Mouse (Mus musculus) left cerebral cortex, adult 2 months (tissue): ENCODE data around the gene Scai. TPM values are rescaled to one million over a fixed set of nuclear protein-coding genes. Genes with fewer than 3 reads are reported as not detected.
A peak's percentile ranks its signal among the peaks of the same experiment; 100 is the strongest.
"Not testable (repeated sequence)": the region's sequence is repeated elsewhere in the genome, so short reads cannot be mapped to it uniquely, and the experiment has no call there.

Source experiments
- DNase-seq, 2 experiments: peaks; one replicate each; pipeline ENCODE4 v3.0.0; 2021 to 2022; ENCODE audit warnings: low spot score in 2 of 2, mixed read lengths in 1 of 2; ENCODE audit errors: extremely low spot score in 1 of 2
- H3K27ac ChIP-seq: fragments of 200-600 bp; 2 replicates; pipeline ENCODE4 v1.8.1; 2022
- H3K4me3 ChIP-seq: fragments of 200-600 bp; 2 replicates; pipeline ENCODE4 v1.8.1; 2022
- CTCF ChIP-seq: fragments of 200-600 bp; IDR thresholded peaks from 2 replicates; pipeline ENCODE4 v1.8.1; 2022; ENCODE audit warnings: antibody characterized with exemption, mild to moderate bottlenecking, moderate library complexity
- intact Hi-C: fragments of 180-260 bp; cut with DNase I; formaldehyde crosslinking; loops from one replicate; pipeline ENCODE4 v1.15.1; 2025
- total RNA-seq, 2 experiments: library from RNA; stranded (reverse); gene quantifications; 2 replicates each; pipeline ENCODE4 v1.2.3; 2021

Scai gene
- total RNA-seq, 2 experiments from 2014 or later = 51.1 to 65.4 TPM

DNA sequence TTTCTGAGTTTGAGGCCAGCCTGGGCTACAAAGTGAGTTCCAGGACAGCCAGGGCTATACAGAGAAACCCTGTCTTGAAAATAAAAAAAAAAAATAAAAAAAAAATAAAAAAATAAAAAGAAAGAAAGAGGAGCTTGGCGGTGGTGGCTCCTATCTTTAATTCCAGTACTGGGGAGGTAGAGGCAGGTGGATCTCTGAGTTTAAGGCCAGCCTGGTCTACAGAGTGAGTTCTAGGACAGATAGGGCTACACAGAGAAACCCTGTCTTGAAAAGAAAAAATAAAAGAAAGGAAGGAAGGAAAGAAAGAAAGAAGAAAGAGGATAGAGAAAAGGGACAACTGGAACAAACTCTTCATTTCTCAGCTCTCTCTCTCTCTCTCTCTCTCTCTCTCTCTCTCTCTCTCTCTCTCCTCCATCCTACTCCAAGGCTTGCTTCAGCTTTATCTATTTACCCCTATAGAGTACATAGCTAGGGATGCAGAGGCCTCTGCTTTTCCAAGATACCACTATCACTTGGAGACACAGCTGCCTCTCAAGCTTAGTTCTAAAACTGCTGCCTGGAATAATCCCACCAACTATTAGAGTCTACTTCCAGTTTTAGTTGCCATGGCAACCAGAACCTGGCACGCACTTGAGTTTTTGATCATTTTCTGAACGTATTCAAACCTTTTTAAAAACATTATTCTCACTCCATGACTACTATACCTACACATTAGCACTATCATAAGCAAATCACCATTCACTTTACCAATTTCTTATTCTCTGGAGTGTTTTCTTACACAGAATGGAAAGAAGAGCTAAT, 60.8 kb downstream of the Scai start:
- TF ChIP-seq CTCF = no peak
- Histone ChIP-seq H3K4me3 (no peak overlapping the region), H3K27ac (no peak overlapping the region)
- peak in 1 of 2 experiments; percentile 22 for DNase-seq
- intact Hi-C loops = no loop called here

DNA sequence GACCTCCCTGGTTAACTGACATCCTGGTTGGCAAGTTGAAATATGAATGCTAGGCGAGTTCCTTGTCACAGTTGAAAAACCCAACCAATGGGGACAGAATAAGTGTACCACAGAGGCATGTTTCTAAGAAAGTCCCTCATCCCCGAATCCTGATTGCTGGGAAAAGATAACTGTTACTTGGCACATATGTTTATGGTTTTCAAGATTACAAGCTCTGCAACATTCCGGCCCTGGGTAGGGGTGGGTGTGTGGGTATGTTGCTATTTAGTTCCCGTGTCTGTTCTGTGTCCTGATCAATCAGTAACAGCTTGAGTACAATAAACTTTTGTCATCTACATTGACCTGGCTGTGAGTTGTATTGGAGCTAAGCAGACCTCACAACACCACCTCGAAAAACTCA, 66.4 kb downstream of the Scai start:
- DNase-seq = no peak
- Histone ChIP-seq H3K27ac (no peak overlapping the region), H3K4me3 (no peak overlapping the region)
- TF ChIP-seq CTCF = no peak
- intact Hi-C loops = loop anchor here (2.0 kb wide), 1 partner anchor 39 kb away; no protein-coding TSS in a partner anchor

DNA sequence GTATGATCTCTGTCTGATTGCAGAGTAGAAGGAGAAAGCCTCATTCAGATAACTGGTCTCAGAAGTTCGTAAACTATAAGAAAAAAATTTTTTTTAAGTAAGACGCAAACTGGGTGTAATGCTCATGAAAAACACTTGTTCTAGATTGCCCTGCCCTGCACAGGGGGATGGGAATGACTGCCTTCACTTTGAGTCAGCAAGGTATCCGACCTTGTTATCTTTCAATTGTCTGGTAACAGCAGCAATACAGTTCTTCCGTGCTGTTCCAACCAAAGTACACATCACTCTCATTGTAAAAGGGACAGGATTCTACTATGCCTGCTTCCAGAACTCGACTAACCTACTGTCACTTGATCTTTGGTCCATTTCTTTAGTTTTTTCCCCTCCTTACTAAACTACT, 69.4 kb downstream of the Scai start:
- no peak for TF ChIP-seq CTCF
- no peak for DNase-seq
- no peak overlapping the region for H3K27ac ChIP-seq
- intact Hi-C loops = no loop called here
- no peak overlapping the region for H3K4me3 ChIP-seq

DNA sequence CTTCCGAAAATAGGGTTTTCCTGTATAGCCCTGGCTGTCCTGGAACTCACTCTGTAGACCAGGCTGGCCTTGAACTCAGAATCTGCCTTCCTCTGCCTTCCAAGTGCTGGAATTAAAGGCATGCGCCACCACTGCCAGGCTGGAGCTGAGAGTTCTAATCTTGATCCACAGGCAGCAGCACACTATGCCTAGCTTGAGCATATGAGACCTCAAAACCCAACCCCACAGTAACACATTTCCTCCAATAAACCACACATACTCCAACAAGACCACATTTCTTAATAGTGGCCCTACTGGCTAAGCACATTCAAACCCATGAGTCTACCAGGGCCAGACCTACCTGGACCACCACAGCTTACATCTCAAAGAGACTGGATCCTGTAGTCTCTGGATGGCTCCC, 74.0 kb downstream of the Scai start:
- DNase-seq = no peak
- no peak for TF ChIP-seq CTCF
- Histone ChIP-seq H3K4me3 (no peak overlapping the region), H3K27ac (no peak overlapping the region)
- intact Hi-C loops = no loop called here

DNA sequence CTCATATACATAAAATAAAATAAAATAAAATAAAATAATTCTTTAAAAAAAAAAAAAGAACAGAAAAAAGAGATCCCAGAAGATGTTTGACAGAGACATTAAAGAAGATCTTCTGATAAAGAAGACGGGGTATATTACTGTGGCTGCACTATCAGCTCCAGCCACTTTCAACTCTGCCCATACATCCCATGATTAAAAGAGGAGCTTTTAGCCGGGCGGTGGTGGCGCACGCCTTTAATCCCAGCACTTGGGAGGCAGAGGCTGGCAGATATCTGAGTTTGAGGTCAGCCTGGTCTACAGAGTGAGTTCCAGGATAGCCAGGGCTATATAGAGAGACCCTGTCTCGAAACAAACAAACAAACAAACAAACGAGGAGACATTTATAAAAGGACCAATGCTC, 76.4 kb downstream of the Scai start:
- no peak overlapping the region for H3K27ac ChIP-seq
- TF ChIP-seq CTCF = no peak
- DNase-seq = no peak
- H3K4me3 ChIP-seq = no peak overlapping the region
- intact Hi-C loops = no loop called here

DNA sequence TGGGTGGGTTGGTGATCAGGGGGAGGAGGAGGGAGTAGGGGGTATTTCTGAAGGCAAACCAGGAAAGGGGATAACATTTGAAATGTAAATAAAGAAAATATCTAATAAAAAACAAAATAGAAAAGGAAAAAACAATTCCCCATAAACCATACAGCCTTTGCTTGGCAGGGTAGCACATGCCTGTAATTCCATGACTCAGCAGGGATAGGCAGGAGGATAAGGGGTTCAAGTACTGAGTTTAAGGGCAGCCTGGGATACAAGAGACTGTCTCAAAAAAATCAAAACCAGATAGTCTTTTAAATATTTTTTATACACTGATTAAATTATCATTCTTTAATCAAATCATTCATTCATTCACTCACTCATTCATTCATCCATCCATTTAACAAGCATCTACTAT, 80.0 kb downstream of the Scai start:
- intact Hi-C loops = no loop called here
- no peak for DNase-seq
- H3K27ac ChIP-seq = no peak overlapping the region
- no peak overlapping the region for H3K4me3 ChIP-seq
- TF ChIP-seq CTCF = no peak

DNA sequence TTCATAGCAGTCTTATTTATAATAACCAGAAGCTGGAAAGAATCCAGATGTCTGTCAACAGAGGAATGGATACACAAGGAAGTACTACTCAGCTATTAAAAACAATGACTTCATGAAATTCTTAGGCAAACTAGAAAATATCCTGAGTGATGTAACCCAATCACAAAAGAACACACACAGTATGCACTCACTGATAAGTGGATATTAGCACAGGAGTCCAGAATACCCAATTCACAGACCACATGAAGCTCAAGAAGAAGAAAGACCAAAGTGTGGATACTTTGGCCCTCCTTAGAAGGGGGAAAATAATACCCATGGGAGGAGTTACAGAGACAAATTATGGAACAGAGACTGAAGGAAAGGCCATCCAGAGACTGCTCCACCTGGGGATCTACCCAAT, 80.8 kb downstream of the Scai start:
- intact Hi-C loops, H3K27ac ChIP-seq, DNase-seq, H3K4me3 ChIP-seq: not testable (repeated sequence)

DNA sequence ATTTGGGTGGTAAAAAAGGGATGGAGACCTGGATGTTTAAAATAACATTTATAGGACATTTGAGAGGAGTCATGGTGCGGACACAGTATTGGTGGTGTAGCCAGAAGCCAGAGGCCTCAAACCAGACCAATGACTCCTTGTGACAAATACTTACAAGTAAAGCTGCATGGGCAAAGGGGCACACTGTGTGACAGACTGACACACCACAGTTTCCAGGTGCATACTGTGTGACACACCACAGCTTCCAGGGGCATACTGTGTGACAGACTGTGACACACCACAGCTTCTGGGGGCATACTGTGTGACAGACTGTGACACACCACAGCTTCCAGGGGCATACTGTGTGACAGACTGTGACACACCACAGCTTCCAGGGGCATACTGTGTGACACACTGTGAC, 90.6 kb downstream of the Scai start:
- H3K27ac ChIP-seq, DNase-seq, H3K4me3 ChIP-seq: not testable (repeated sequence)
- intact Hi-C loops = loop anchor here (5.0 kb wide), 1 partner anchor 92 kb away; the partner anchor contains the start of gene Scai

DNA sequence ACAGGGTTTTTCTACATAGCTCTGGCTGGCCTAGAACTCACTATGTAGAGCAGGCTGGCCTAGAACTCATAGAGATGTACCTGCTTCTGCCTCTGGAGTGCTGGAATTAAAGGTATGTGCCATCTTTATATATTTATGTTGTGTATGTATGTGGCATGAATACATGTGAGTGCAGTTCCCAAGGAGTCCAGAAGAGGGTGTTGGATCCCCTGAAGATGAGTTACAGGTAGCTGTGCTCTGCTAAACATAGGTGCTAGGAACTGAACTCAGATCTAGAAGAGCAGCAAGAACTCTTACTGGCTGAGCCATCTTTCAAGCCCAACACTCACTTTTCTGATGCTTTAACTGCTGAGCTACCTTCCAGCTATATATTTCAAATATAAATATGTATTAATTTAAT, 92.5 kb downstream of the Scai start:
- Histone ChIP-seq H3K27ac (no peak overlapping the region), H3K4me3 (no peak overlapping the region)
- DNase-seq = no peak
- intact Hi-C loops = loop anchor here (5.0 kb wide), 1 partner anchor 94 kb away; the partner anchor contains the start of gene Scai
- no peak; the same call in 1 of the 2 replicates for TF ChIP-seq CTCF

DNA sequence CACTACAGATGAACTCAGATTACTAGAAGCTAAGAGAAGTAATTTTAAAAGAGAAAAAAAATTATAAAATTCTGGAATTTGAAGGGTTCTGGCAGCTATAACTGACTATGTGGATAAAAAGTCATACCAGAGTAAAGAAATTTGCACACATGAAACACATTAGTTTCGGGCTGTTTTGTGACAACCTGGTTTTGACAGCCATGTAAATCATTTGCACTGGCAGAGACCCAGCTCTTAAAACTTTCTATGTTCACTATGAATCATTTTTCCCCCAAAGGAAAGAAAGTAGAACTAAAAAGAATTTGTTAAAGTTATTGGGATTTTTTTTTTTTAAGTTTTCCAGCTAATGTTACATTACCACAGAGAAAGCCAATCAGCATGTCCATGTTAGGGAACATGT, 98.6 kb downstream of the Scai start:
- intact Hi-C loops = no loop called here
- DNase-seq = no peak
- Histone ChIP-seq H3K27ac (no peak overlapping the region), H3K4me3 (no peak overlapping the region)
- TF ChIP-seq CTCF = no peak

DNA sequence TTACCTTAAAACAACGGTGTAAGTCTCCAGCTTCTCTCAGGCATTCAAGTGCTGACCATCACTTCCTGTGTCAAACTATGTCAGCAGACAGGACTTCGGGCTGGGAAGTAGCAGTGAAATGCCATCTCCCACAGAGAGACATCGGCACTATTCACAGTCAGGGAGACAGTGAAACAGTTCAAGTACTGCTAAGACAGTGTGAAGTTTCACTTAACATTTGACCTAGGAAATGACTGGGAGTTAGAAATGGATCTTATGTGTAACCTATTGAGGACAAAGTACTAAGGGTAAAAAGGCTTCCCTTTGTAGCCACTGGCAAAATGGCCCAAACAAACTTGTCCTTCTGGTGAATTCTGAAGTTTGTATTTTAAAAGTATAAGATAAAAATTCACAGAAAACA, 107.8 kb downstream of the Scai start:
- Histone ChIP-seq H3K4me3 (no peak overlapping the region), H3K27ac (no peak overlapping the region)
- no peak for DNase-seq
- no peak for TF ChIP-seq CTCF
- intact Hi-C loops = no loop called here

DNA sequence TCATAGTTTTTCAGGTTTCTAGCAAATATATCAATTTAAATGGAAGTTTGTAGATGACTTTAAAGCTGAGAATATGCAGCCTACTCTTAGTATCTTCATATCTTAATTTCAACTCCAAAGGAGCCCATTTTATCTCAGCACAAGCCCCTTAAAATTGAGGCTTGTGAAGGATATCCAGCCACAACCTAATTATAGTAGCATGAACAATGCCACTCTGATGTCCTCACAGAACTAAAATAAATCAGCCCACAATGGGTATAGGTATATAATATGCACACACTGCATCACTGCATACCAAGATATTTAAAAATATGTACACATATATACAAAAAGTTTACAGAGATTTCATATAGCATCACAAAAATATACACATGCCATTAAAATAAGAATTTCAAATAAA, 119.9 kb downstream of the Scai start:
- intact Hi-C loops = no loop called here
- no peak overlapping the region for H3K4me3 ChIP-seq
- no peak overlapping the region for H3K27ac ChIP-seq
- no peak for DNase-seq
- no peak for TF ChIP-seq CTCF

DNA sequence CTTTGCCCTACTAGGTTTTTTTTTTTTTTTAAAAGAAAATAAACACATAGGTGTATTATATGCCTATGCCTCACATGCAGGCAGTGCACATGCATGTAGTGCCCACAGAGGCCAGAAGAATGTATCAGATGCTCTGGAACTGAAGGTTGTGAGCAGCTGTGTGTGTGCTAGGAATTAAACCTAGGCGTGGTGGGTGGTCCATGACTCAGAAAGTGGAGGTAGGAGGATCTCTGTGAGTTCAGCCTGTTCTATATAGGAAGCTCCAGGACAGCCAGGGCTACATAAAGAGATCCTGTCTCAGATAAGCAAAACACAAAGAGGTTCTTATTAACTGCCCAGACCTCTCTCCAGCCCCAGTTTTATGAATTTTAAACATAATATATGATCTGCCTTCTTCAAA, 121.4 kb downstream of the Scai start:
- no peak for TF ChIP-seq CTCF
- Histone ChIP-seq H3K27ac (no peak overlapping the region), H3K4me3 (no peak overlapping the region)
- no peak for DNase-seq
- intact Hi-C loops = no loop called here
